Mouse (Mus musculus) T-helper 2 cell (primary cell): Measurements from ENCODE around the gene Scn9a.

Experiments used
- in situ Hi-C: fragments of 300-600 bp; cut with MboI, MseI; formaldehyde crosslinking; loops from one replicate; pipeline ENCODE4 v1.15.1; 2025; ENCODE audit warnings: high pct_unique_total_duplicates

Scn9a gene

GRCm38 (mm10) chr2:66463916-66464315, 170.8 kb downstream of the Scn9a start:
- in situ Hi-C loops = no loop called here

- in situ Hi-C loops = no loop called here
Observed at GRCm38 (mm10) chr2:66462458-66462857, 172.3 kb downstream of the Scn9a start.

- in situ Hi-C loops = no loop called here
Observed at GRCm38 (mm10) chr2:66440711-66441110, 194.1 kb downstream of the Scn9a start, which contains the start of gene Scn1a. Gene Scn1a (minus strand): TSS chr2:66440840.

GRCm38 (mm10) chr2:66439764-66440471, 194.8 kb downstream of the Scn9a start:
- in situ Hi-C loops = no loop called here

GRCm38 (mm10) chr2:66436286-66436685, 198.5 kb downstream of the Scn9a start:
- in situ Hi-C loops = no loop called here
